Mouse (Mus musculus) layer of hippocampus, postnatal 14 days (tissue): ENCODE results near the gene Babam2. TPM values are rescaled to one million over a fixed set of nuclear protein-coding genes. Genes with fewer than 3 reads are reported as not detected.

Source experiments
- DNase-seq, 2 experiments: peaks; one replicate each; pipeline ENCODE4 v3.0.0; 2021 to 2022; ENCODE audit warnings: low spot score in 2 of 2, mixed read lengths in 1 of 2
- long read RNA-seq, 2 experiments: library from polyadenylated mRNA; stranded (forward); transcript quantifications; one replicate each; pipeline ENCODE4 v2.0.0; 2021
- total RNA-seq, 2 experiments: library from RNA; stranded (reverse); gene quantifications; 2 replicates each; pipeline ENCODE4 v1.2.3; 2021

The Babam2 gene
- 10 to 100 TPM; 39.9 to 41.3 TPM for total RNA-seq
- long read RNA-seq, experiment 1, transcript Babam2-209 (12 exons, 1,888 nt), result major isoform, 43 of 55 reads
- long read RNA-seq, experiment 1, partial matches to known transcripts, result 3 of 55 reads
- long read RNA-seq, experiment 1, other reads (novel, unspliced or antisense), result 9 of 55 reads
- long read RNA-seq, experiment 2, transcript Babam2-209 (12 exons, 1,888 nt), result major isoform, 54 of 68 reads
- long read RNA-seq, experiment 2, partial matches to known transcripts, result 5 of 68 reads
- long read RNA-seq, experiment 2, other reads (novel, unspliced or antisense), result 9 of 68 reads

- DNase-seq, result peak; percentile 89 to 91
These were observed at the start of gene Babam2 for GRCm38 (mm10) chr5:31697644-31698296. Gene Babam2 (plus strand): TSS chr5:31697684.

DNA sequence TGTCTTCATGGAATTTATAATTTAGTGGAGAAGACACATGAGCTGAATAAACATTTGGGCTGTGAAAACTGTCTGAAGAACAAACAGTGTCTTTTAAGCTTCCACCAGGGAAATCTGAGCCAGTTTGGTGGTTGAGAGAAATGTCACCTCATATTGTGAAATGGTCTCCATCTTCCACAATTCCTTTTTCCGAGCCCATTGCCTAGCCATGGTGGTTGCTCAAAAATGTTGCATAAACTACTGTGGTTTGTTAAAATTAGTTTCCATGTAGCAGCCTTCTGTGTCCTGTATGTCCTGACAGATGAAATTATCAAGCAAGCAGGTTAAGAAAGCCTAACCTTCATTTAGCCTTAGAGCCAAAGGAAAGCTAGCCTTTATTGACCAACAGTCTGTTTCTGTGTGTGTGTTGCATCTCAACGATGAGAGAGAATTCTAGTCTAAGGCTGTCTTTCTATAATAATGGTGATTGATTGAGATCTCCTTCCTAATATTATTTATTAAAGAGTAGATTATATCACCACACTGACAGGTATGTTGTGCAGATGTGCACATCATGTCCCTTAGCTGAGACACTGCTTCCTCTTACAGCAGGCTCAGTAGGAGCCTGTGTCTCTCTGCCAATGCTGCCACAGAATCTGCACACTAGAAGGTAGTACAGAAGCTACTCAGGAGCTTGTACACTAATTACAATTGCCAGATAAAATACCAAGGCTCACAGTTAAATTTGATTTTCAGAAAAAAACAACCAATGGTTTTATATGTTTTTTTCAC lies 46.8 kb upstream of the Babam2 start:
- DNase-seq, result no peak

GRCm38 (mm10) chr5:31655688-31656190 lies 41.7 kb upstream of the Babam2 start:
- no peak for DNase-seq

- no peak for DNase-seq
These were observed 31.3 kb upstream of the Babam2 start for GRCm38 (mm10) chr5:31666176-31666575.

GRCm38 (mm10) chr5:31668325-31668968 lies 29.0 kb upstream of the Babam2 start:
- no peak for DNase-seq

GRCm38 (mm10) chr5:31669984-31670383 lies 27.5 kb upstream of the Babam2 start:
- DNase-seq, result no peak

DNA sequence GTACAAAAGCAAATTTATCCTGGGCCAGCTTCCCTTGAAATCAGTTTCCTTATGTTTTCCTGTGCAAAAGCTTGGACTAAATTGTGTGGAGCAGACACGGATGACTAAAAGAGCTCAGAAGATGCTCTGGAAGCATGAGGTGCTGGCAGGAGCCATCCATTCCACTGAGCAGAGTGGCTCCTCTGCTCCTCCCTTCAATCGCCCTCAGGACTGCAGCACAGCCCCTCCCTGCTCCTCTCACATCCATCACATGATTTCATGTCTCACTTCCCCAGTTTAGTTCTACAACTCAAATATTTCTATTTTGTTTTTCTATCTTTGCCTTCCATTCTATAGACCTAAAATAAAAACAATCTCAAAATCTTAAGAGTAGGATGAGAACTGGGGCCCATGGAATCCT lies 26.3 kb upstream of the Babam2 start:
- no peak for DNase-seq

GRCm38 (mm10) chr5:31673431-31673830 lies 24.1 kb upstream of the Babam2 start:
- no peak for DNase-seq

GRCm38 (mm10) chr5:31678000-31678399 lies 19.5 kb upstream of the Babam2 start:
- DNase-seq, result no peak

DNA sequence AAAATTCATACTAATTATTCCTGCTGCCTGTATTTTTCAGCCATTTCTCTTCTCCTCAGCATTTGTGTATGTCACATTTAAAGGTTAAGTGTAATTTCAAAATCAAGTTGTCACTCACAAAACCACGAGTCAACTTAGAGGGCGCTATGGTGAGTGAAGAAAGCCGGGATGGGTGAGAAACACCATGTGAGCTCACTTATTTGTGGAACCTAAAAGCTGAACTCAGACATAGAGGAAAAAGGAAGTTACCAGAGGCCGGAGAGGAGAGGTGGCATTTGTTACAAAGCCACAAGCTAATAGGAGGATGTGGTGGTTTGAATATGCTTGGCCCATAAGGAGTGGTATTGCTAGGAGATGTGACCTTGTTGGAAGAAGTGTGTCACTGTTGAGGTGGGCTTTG lies 17.3 kb upstream of the Babam2 start:
- no peak for DNase-seq

DNA sequence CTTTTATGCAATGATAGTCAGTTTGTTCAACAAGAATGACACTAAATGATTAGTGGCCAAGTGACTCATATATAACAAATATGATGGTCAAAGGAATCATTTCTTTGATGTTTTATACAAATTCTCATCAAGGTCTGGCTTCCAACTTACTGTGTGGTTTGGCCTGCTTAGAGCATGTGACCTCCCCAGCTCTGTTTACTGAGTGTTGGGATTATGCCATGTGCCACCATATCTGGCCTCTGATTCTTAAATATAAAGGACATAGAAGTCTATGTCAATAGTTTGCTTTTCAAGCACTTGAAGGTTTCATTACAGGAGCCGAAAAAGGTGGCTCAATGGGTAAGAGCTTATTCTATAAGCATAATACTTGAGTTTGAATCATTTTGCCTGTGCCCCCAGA lies 15.2 kb upstream of the Babam2 start:
- no peak for DNase-seq

- no peak for DNase-seq
These were observed 11.4 kb upstream of the Babam2 start for GRCm38 (mm10) chr5:31686040-31686439.

- DNase-seq, result no peak
These were observed 9.5 kb upstream of the Babam2 start for GRCm38 (mm10) chr5:31687972-31688371.

DNA sequence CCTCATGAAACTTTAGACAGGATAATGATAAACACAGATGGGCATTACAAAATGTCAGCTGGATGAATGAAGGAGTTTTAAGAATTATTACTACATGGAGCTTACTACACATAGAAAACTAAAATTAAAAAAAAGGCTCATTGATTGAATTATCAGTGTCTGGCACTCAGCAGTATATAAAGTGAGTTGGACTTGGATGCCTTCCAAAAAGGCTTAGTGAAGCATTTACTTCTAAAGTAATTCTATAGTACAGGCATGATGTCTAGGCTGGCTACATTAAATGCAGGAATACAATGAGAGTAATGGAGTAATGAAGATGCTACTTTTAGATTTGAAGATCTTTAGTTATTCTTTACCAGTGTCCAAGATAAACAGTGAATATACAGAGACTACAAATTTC lies 4.3 kb upstream of the Babam2 start:
- no peak for DNase-seq

DNA sequence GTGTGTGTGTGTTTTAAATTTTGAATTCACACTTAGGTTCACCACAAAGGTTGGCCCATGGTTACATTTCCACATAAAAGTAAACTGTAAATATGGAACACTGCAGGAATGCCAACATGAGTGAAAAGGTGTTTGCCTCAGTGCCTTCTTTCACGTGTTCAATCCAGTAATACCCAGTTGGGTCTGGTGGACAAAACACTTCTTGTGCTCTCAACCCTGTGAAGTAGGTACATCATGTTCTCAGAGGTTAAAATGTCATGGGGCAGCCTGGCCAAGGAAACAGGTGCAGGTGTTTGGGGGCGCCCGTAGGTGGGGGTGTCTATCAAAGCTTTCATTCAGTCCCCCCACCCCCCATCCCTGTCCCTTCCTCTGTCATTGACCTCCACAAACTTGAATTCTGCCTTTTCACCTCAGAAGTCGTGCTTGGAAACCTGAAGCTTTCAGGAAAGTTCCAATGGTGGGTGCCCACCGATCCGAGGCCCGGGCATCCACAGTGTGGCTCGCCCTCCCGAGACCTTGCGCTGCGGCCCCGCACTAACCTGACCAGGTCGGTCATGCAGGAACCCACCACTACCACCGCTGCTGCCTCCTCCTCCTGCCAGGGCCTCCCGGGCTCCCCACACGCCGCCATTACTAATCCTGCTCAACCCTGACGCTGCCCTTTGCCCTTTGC lies 377 bp upstream of the Babam2 start, which contains the start of gene Rbks:
Gene Rbks, minus strand, starts transcription at position 657 of the 673 bp plus-strand sequence.
- DNase-seq, result no peak

GRCm38 (mm10) chr5:31698297-31698726 lies 828 bp downstream of the Babam2 start:
- peak; percentile 79 to 89 for DNase-seq

GRCm38 (mm10) chr5:31698931-31699330 lies 1.4 kb downstream of the Babam2 start:
- no peak for DNase-seq

DNA sequence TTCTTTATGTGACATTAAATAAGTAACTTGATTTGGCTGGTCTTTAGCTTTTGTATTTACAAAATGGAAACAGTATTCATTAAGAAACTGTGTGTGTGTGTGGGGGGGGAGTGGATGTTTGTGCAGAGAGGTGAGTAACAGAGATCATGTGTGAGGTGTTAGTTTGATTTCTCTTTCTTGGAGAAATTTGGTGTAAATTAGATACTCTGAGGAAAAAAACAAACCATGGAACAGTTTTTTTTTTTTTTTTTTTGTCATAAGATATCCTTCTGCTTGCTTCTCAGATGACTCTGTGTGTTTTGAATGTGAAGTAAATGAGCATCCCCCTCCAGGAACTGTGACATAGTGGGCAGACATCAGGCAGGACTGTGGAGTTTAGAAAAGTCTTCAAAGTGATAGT lies 1.9 kb downstream of the Babam2 start:
- DNase-seq, result no peak

GRCm38 (mm10) chr5:31704971-31705370 lies 7.5 kb downstream of the Babam2 start:
- DNase-seq, result peak; percentile 34 to 61

- DNase-seq, result no peak
These were observed 9.3 kb downstream of the Babam2 start for GRCm38 (mm10) chr5:31706826-31707225.

DNA sequence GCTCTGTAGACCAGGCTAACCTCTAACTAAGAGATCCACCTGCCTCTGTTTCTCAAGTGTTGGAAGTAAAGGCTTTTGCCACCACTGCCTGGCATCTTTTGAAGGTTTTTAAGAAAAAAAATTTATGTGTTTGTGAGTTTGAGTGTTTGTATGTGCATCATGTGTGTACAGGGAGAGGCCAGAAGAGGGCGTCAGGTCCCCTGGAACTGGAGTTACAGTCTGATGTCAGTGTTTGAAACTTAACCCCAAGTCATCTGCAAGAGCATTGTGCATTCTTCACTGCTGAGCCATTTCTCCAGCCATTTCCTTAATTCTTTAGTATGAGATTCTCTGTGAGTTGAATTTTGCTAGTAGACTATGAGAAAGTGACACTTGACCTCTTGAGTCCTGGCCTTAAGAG lies 11.9 kb downstream of the Babam2 start:
- no peak for DNase-seq
